Comparison of ENCODE assay signal across 16 mouse cellular contexts in the genomic region with DNA sequence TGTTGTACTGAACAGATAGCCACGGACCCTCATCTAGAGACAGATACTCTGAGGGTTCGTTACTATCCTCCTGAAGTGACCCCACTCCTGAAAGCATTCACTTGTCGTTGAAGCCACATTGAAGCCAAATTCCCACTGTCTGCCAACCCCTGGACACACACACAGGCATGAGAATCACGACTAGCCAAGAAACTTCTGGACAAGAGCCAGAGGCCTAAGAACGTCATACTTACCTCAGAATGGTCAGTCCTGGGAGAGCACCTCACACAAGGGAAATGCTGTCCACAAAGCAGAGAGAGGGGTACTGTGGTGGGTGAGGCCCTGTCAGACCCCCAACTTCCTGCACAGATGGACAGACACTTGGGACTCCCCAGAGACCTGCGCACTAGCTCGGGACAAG. TPM values are rescaled to one million over a fixed set of nuclear protein-coding genes. Genes with fewer than 3 reads are reported as not detected.
DNase-seq lines count a peak whose midpoint lies in the region; ATAC-seq and TF ChIP-seq lines count a peak whose summit lies in the region.
"Had no signal": no experiment of that assay in that cellular context is flagged by ENCODE, and none has a peak within 500 bp of the region (broad histone marks: within the 10 kb centered on the region; RNA-seq: fewer than 3 reads in every experiment).

No protein-coding gene starts in this region.

- TF ChIP-seq EP300 in liver, embryonic 14.5 days (IDR thresholded peaks at IDR 0.05; ENCODE audit: low read depth): no peak

- no peak for ATAC-seq in forebrain, embryonic 14.5 days
- ATAC-seq in liver, embryonic 12.5 days: no peak
- no peak for ATAC-seq in hindbrain, embryonic 14.5 days (ENCODE audit: low FRiP score)
- ATAC-seq in liver, embryonic 14.5 days (ENCODE audit: insufficient read depth): no peak
- ATAC-seq: Patski had no signal

- DNase-seq in forebrain, embryonic 10.5 days (ENCODE audit: extremely low spot score, low spot score): no peak
- no peak for DNase-seq in forebrain, embryonic 14.5 days (ENCODE audit: low spot score)
- DNase-seq in liver: no peak
- DNase-seq in hindbrain, embryonic 14.5 days (ENCODE audit: low spot score): no peak
- DNase-seq in liver, embryonic 14.5 days (ENCODE audit: low read depth in 3 of 3, low spot score in 3 of 3): no peak
- no peak for DNase-seq in urinary bladder, adult 18-20 months (ENCODE audit: low spot score in 2 of 2)
- DNase-seq in left cerebral cortex, adult 8-10 months (ENCODE audit: low spot score in 2 of 2): no peak
- DNase-seq: adrenal gland, adult 8-10 months; layer of hippocampus, postnatal 36 days; lung, postnatal 4 days; right cerebral cortex, postnatal 14 days had no signal

- no peaks in the 10 kb centered on the region for H3K27me3 ChIP-seq in forebrain, embryonic 10.5 days (ENCODE audit: poor library complexity, severe bottlenecking)
- no peaks in the 10 kb centered on the region for H3K27me3 ChIP-seq in forebrain, embryonic 14.5 days (replicated peaks; ENCODE audit: control insufficient read depth, insufficient read depth, low read length)
- H3K27me3 ChIP-seq in liver, embryonic 12.5 days (replicated peaks): no peaks in the 10 kb centered on the region
- no peaks in the 10 kb centered on the region for H3K27me3 ChIP-seq in hindbrain, embryonic 14.5 days (ENCODE audit: control insufficient read depth, insufficient read depth, low read length)
- H3K27me3 ChIP-seq in liver, embryonic 14.5 days (ENCODE audit: control insufficient read depth, insufficient read depth, low read length): no peaks in the 10 kb centered on the region
- H3K27me3 ChIP-seq: limb, embryonic 12.5 days; Patski had no signal

- peak overlapping the region; percentile 32; the same call in 1 of the 2 replicates for H3K27ac ChIP-seq in forebrain, embryonic 10.5 days
- H3K27ac ChIP-seq in forebrain, embryonic 14.5 days (ENCODE audit: low read depth, low read length): no peak overlapping the region
- peak overlapping the region; percentile 100; the same call in 1 of the 2 replicates for H3K27ac ChIP-seq in liver, embryonic 12.5 days
- no peak overlapping the region for H3K27ac ChIP-seq in hindbrain, embryonic 14.5 days
- no peak overlapping the region; the same call in 1 of the 2 replicates for H3K27ac ChIP-seq in liver, embryonic 14.5 days
- H3K27ac ChIP-seq: limb, embryonic 12.5 days had no signal

- 86% methylated on average over 7 of the region's 7 CpGs for WGBS in forebrain, embryonic 10.5 days
- 74% methylated on average over 7 of the region's 7 CpGs for WGBS in forebrain, embryonic 14.5 days
- WGBS in liver, embryonic 12.5 days (ENCODE audit: insufficient replicate concordance): 83% methylated on average over 7 of the region's 7 CpGs
- 62% methylated on average over 7 of the region's 7 CpGs for WGBS in hindbrain, embryonic 14.5 days
- WGBS in liver, embryonic 14.5 days (ENCODE audit: insufficient replicate concordance): 84% methylated on average over 7 of the region's 7 CpGs

- no peak overlapping the region for H3K4me2 ChIP-seq in forebrain, embryonic 14.5 days (ENCODE audit: low read length)
- H3K4me2 ChIP-seq in liver, embryonic 12.5 days: peak overlapping the region; percentile 30
- H3K4me2 ChIP-seq in hindbrain, embryonic 14.5 days (replicated peaks): no peak overlapping the region
- peak overlapping the region; percentile 1 for H3K4me2 ChIP-seq in liver, embryonic 14.5 days (ENCODE audit: low read depth)
- H3K4me2 ChIP-seq: limb, embryonic 12.5 days had no signal

- H3K9me3 ChIP-seq in forebrain, embryonic 10.5 days: no peaks in the 10 kb centered on the region
- no peaks in the 10 kb centered on the region for H3K9me3 ChIP-seq in forebrain, embryonic 14.5 days (replicated peaks; ENCODE audit: control insufficient read depth, low read length)
- H3K9me3 ChIP-seq in liver, embryonic 12.5 days (replicated peaks): no peaks in the 10 kb centered on the region
- H3K9me3 ChIP-seq in hindbrain, embryonic 14.5 days (ENCODE audit: control insufficient read depth, low read length): no peaks in the 10 kb centered on the region
- no peaks in the 10 kb centered on the region for H3K9me3 ChIP-seq in liver, embryonic 14.5 days (ENCODE audit: control insufficient read depth, low read length)
- H3K9me3 ChIP-seq: limb, embryonic 12.5 days had no signal

- TF ChIP-seq CTCF in liver, embryonic 14.5 days (IDR thresholded peaks at IDR 0.05; ENCODE audit: low read depth): no peak

- no peak overlapping the region for H3K9ac ChIP-seq in forebrain, embryonic 14.5 days (ENCODE audit: low read length)
- no peak overlapping the region for H3K9ac ChIP-seq in liver, embryonic 12.5 days
- H3K9ac ChIP-seq in hindbrain, embryonic 14.5 days: 0 out of 2 replicates have a peak overlapping the region, but pooled peaks have one; percentile 20
- no peak overlapping the region for H3K9ac ChIP-seq in liver, embryonic 14.5 days (replicated peaks)
- H3K9ac ChIP-seq: limb, embryonic 12.5 days had no signal

- H3K4me3 ChIP-seq in forebrain, embryonic 10.5 days: no peak overlapping the region
- H3K4me3 ChIP-seq in forebrain, embryonic 14.5 days (ENCODE audit: low read depth, low read length): no peak overlapping the region
- H3K4me3 ChIP-seq in liver, embryonic 12.5 days: peak overlapping the region; percentile 0; the same call in 1 of the 2 replicates
- no peak overlapping the region for H3K4me3 ChIP-seq in hindbrain, embryonic 14.5 days (replicated peaks; ENCODE audit: low read length)
- no peak overlapping the region for H3K4me3 ChIP-seq in liver, embryonic 14.5 days (ENCODE audit: insufficient read depth in 1 of 2, low read depth in 2 of 2, low read length in 2 of 2)
- H3K4me3 ChIP-seq: limb, embryonic 12.5 days had no signal

- H3K36me3 ChIP-seq in forebrain, embryonic 10.5 days (replicated peaks): peaks cover 53% of the 10 kb centered on the region
- 0 out of 2 replicates have a peak, but pooled peaks cover 10% of the 10 kb centered on the region for H3K36me3 ChIP-seq in forebrain, embryonic 14.5 days (ENCODE audit: control insufficient read depth, insufficient read depth, low read length)
- peaks cover 80% of the 10 kb centered on the region for H3K36me3 ChIP-seq in liver, embryonic 12.5 days
- peaks cover 11% of the 10 kb centered on the region; the same call in 1 of the 2 replicates for H3K36me3 ChIP-seq in hindbrain, embryonic 14.5 days (replicated peaks; ENCODE audit: control insufficient read depth, insufficient read depth)
- peaks cover 38% of the 10 kb centered on the region for H3K36me3 ChIP-seq in liver, embryonic 14.5 days (replicated peaks; ENCODE audit: control insufficient read depth, insufficient read depth, low read depth)

- H3K4me1 ChIP-seq in forebrain, embryonic 10.5 days: peaks cover 50% of the 10 kb centered on the region
- peaks cover 27% of the 10 kb centered on the region for H3K4me1 ChIP-seq in forebrain, embryonic 14.5 days (ENCODE audit: control insufficient read depth, insufficient read depth, low read length)
- peaks cover 76% of the 10 kb centered on the region for H3K4me1 ChIP-seq in liver, embryonic 12.5 days
- peaks cover 39% of the 10 kb centered on the region for H3K4me1 ChIP-seq in hindbrain, embryonic 14.5 days (replicated peaks; ENCODE audit: control insufficient read depth, insufficient read depth, low read length)
- H3K4me1 ChIP-seq in liver, embryonic 14.5 days (replicated peaks; ENCODE audit: control insufficient read depth in 2 of 2, insufficient read depth in 2 of 2, low read length in 1 of 2): peaks cover 36 to 40% of the 10 kb centered on the region in 2 experiments

RNA-seq across cellular contexts. Expression of a gene that starts 11.6 kb away (rescaled TPM):
- 27.4 and 30.5 TPM in 2 replicates for polyA plus RNA-seq in forebrain, embryonic 10.5 days (2016; fragmentation: Nextera tagmentation; extraction: Ambion mirVana)
- polyA plus RNA-seq in forebrain, embryonic 14.5 days (2014; fragmentation: Nextera tagmentation; extraction: Ambion mirVana): 37.9 and 39.7 TPM in 2 replicates
- polyA plus RNA-seq in liver, embryonic 12.5 days (2016; fragmentation: Nextera tagmentation; extraction: Ambion mirVana): 52.6 and 58.9 TPM in 2 replicates
- 57.3 and 65.0 TPM in 2 replicates for polyA plus RNA-seq in hindbrain, embryonic 14.5 days (2014; fragmentation: Nextera tagmentation; extraction: Ambion mirVana)
- polyA plus RNA-seq in liver, embryonic 14.5 days (2012; rRNA removed): 40.0 and 40.9 TPM in 2 replicates
- polyA plus RNA-seq in liver, embryonic 14.5 days (2014; fragmentation: Nextera tagmentation; extraction: Ambion mirVana): 36.7 and 40.7 TPM in 2 replicates
- total RNA-seq in left cerebral cortex, adult 8-10 months (2022): 10 to 100 TPM; 57.0 to 73.5 (median 61.5) TPM

RNA-seq across cellular contexts. Expression of a gene that starts 48.8 kb away (rescaled TPM):
- not detected in 2 replicates for polyA plus RNA-seq in forebrain, embryonic 10.5 days (2016; fragmentation: Nextera tagmentation; extraction: Ambion mirVana)
- polyA plus RNA-seq in forebrain, embryonic 14.5 days (2014; fragmentation: Nextera tagmentation; extraction: Ambion mirVana): 0.28 and 0.46 TPM in 2 replicates
- polyA plus RNA-seq in liver, embryonic 12.5 days (2016; fragmentation: Nextera tagmentation; extraction: Ambion mirVana): 0.69 and 0.85 TPM in 2 replicates
- polyA plus RNA-seq in hindbrain, embryonic 14.5 days (2014; fragmentation: Nextera tagmentation; extraction: Ambion mirVana): not detected in 2 replicates
- polyA plus RNA-seq in liver, embryonic 14.5 days (2012; rRNA removed): 0.87 and 1.1 TPM in 2 replicates
- 1.3 and 1.4 TPM in 2 replicates for polyA plus RNA-seq in liver, embryonic 14.5 days (2014; fragmentation: Nextera tagmentation; extraction: Ambion mirVana)
- total RNA-seq in left cerebral cortex, adult 8-10 months (2022): under 1 TPM in 1 of 4 experiments, not detected in 3; 0.53 TPM
- total RNA-seq: adrenal gland, adult 8-10 months; heart, postnatal 10 days; layer of hippocampus, postnatal 36 days had no signal
- polyA plus RNA-seq: gonadal fat pad, adult 2 months; Patski had no signal

RNA-seq across cellular contexts. Expression of a gene that starts 53.6 kb away (rescaled TPM):
- 44.1 and 56.4 TPM in 2 replicates for polyA plus RNA-seq in forebrain, embryonic 10.5 days (2016; fragmentation: Nextera tagmentation; extraction: Ambion mirVana)
- polyA plus RNA-seq in forebrain, embryonic 14.5 days (2014; fragmentation: Nextera tagmentation; extraction: Ambion mirVana): 47.2 and 57.7 TPM in 2 replicates
- polyA plus RNA-seq in liver, embryonic 12.5 days (2016; fragmentation: Nextera tagmentation; extraction: Ambion mirVana): 22.4 and 25.4 TPM in 2 replicates
- polyA plus RNA-seq in hindbrain, embryonic 14.5 days (2014; fragmentation: Nextera tagmentation; extraction: Ambion mirVana): 37.8 and 50.5 TPM in 2 replicates
- polyA plus RNA-seq in liver, embryonic 14.5 days (2012; rRNA removed): 20.8 and 23.0 TPM in 2 replicates
- polyA plus RNA-seq in liver, embryonic 14.5 days (2014; fragmentation: Nextera tagmentation; extraction: Ambion mirVana): 12.0 and 13.6 TPM in 2 replicates
- 10 to 100 TPM; 26.1 to 35.5 (median 27.9) TPM for total RNA-seq in left cerebral cortex, adult 8-10 months (2022)

Comparison
In these comparisons a context has a peak if more than half of its experiments do, and no peak if none do; other contexts are left out.
1. H3K27ac ChIP-seq: peak in forebrain, embryonic 10.5 days (single experiment) and liver, embryonic 12.5 days (single experiment); none in forebrain, embryonic 14.5 days (single experiment), hindbrain, embryonic 14.5 days (single experiment) and liver, embryonic 14.5 days (single experiment).
2. H3K4me2 ChIP-seq: peak in liver, embryonic 12.5 days (single experiment) and liver, embryonic 14.5 days (single experiment); none in forebrain, embryonic 14.5 days (single experiment) and hindbrain, embryonic 14.5 days (single experiment).